Mouse (Mus musculus) frontal cortex, postnatal 36 days (tissue): ENCODE results near the gene 4930572O03Rik.
"Not testable (repeated sequence)": the region's sequence is repeated elsewhere in the genome, so short reads cannot be mapped to it uniquely, and the experiment has no call there.

Source experiments
- DNase-seq, 2 experiments: peaks; one replicate each; pipeline ENCODE4 v3.0.0; 2022; ENCODE audit warnings: low spot score in 2 of 2

Gene 4930572O03Rik

GRCm38 (mm10) chr5:15656959-15657358 lies at the start of gene 4930572O03Rik:
4930572O03Rik (minus strand) TSS chr5:15657059.
- not testable (repeated sequence) for DNase-seq

- peak; percentile 7 to 44 for DNase-seq
Measured at GRCm38 (mm10) chr5:15702891-15703290, 46.0 kb upstream of the 4930572O03Rik start.

- not testable (repeated sequence) for DNase-seq
Measured at GRCm38 (mm10) chr5:15697719-15698118, 40.9 kb upstream of the 4930572O03Rik start.

DNA sequence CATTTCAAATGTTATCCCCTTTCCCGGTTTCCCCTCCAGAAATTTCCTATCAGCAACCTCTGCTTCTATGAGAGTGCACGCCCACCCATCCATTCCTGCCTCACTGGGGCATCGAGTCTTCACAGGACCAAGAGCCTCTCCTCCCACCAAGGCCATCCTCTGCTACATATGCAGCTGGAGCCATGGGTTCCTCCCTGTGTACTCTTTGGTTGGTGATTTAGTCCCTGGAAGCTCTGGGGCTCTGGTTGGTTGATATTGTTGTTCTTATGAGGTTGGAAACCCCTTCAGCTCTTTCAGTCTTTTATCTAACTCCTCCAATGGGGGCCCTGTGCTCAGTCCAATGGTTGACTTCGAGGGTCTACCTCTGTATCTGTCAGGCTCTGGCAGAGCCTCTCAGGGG lies 35.0 kb upstream of the 4930572O03Rik start:
- DNase-seq: not testable (repeated sequence)

- DNase-seq: not testable (repeated sequence)
Measured at GRCm38 (mm10) chr5:15690822-15691221, 34.0 kb upstream of the 4930572O03Rik start.

GRCm38 (mm10) chr5:15689659-15690213 lies 32.9 kb upstream of the 4930572O03Rik start:
- DNase-seq: not testable (repeated sequence)

DNA sequence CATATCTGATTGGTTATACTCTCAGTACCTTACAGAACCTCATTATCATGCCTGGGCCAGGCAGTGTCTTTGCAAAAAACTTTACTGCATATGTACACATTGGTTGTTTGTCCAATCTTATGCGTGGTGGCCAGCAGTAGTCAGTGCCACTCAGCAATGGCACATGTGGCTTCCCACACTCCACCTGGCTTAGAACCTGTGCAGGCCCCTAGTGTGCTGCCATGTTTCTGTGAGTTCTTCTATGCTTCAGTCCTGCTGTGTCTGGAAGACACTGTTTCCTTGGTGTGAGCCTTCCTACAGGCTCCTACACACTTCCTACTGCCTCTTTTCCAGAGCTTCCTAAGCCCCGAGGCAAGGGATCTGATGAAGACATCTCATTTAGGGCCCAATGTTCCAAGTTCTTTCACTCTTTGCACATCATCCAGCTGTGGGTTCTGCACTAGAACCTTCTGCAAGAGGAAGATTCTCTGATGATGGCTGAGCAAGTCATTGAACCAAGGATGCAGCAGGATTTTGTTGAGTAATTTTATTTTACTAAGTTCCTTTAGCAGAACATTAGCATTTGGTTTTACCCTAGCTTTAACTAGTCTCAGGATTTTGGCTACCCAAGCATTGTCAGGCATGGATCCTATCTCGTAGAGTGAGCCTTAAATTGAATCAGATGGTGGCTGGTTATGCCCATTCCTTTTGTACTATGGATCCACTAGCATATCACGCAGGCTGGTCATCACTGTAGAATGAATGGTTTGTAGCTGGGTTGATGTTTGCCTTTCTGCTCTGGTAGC lies 32.2 kb upstream of the 4930572O03Rik start:
- DNase-seq: not testable (repeated sequence)

DNA sequence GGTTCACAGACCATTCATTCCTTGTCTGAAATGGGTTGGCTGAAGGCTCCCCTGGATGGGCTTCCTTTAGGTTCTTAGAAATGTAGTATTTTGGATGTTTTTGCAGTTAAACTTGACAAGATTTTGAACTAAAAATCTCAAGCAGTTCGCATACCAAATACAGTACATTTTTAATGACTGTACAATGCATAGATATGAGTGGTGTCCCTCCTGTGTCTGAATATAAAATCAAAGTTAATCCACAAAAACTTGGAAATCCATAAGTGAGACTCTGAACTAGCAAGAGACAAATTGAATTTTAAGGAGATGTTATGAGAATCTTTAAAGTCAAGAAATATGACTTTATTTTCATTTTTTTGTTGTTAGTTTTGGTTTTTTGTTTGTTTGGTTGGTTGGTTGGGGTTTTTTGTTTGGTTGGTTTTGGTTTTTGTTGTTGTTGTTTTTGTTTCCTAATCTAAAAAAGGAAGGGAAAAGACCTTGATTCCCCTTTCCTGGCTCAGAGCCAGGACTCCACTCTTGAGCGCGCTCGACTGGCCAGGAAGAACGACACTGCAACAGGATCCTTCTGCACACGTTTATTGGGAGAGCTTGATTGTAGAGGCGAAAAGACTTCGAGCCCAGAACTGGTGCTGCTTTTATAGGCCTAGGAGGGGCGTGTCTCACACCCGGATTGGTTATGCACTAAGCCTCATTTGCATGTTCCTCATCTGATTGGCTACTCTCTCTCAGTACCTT lies 24.6 kb upstream of the 4930572O03Rik start:
- DNase-seq: not testable (repeated sequence)

- DNase-seq: not testable (repeated sequence)
Measured at GRCm38 (mm10) chr5:15679980-15680949, 23.4 kb upstream of the 4930572O03Rik start.

DNA sequence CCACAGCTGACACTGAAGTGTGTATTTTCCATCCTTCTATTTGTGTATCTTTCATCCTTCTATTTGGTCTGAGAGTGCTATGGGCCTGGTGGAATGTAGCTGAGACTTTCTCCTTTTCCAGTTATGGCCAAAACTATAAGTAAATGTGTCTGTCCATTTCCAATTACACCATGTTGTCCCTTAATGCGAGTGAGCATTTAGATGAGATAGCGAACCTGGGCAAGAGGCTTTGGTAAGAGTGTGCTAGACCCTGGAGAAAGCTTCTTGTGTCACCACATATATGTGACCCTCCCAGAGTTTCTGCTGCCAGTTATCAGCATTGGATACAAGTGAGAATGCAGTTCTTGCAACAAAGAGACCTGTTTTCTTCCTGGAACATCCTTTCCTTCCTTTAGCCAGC lies 22.0 kb upstream of the 4930572O03Rik start:
- DNase-seq: not testable (repeated sequence)

DNA sequence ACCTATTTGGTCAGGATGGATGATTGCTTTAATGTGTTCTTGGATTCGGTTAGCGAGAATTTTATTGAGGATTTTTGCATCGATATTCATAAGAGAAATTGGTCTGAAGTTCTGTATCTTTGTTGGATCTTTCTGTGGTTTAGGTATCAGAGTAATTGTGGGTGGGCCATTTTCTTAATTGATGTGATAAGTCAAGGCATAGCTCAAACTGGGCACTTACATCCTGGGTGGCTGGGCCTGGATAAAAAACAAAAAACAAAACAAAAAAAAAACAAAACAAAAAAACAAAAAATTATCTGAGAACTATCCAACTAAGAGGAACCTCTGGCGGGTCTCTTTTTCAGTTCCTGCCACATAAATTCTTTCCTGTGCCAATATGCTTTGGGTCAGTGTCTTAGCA lies 20.9 kb upstream of the 4930572O03Rik start:
- DNase-seq: not testable (repeated sequence)

DNA sequence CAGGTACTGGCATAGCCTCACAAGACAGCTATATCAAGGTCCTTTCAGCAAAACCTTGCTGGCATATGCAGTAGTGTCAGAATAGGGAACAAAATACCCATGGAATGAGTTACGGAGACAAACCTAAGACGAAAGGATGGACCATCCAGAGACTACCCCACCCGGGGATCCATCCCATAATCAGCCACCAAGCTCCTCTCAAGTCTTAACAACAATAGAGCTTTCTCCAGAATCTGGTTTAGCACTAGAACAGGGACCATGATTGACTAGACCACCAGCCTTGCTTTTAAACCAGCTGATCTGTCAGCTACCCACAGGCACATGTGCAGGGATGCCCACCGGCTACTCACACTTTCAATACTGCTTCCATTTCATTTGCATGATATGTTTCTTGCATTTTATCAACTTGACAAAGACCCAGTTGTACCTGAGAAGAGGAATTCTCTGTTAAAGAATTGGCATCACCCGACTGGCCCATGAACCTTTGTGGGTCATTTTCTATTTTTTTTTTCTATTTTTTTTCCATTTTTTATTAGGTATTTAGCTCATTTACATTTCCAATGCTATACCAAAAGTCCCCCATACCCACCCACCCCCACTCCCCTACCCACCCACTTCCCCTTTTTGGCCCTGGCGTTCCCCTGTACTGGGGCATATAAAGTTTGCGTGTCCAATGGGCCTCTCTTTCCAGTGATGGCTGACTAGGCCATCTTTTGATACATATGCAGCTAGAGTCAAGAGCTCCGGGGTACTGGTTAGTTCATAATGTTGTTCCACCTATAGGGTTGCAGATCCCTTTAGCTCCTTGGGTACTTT lies 17.8 kb upstream of the 4930572O03Rik start:
- DNase-seq: not testable (repeated sequence)

DNA sequence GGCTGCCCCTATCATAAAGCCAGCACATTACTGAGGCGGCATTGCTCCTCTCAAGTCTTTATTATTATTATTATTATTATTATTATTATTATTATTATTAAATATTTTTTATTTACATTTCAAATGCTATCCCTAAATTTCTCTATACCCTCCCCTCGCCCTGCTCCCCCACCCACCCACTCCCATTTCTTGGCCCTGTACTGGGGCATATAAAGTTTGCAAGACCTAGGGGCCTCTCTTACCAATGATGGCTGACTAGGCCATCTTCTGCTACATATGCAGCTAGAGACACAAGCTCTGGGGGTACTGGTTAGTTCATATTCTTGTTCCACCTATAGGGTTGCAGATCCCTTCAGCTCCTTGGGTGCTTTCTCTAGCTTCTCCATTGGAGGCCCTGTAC lies 17.1 kb upstream of the 4930572O03Rik start:
- not testable (repeated sequence) for DNase-seq

DNA sequence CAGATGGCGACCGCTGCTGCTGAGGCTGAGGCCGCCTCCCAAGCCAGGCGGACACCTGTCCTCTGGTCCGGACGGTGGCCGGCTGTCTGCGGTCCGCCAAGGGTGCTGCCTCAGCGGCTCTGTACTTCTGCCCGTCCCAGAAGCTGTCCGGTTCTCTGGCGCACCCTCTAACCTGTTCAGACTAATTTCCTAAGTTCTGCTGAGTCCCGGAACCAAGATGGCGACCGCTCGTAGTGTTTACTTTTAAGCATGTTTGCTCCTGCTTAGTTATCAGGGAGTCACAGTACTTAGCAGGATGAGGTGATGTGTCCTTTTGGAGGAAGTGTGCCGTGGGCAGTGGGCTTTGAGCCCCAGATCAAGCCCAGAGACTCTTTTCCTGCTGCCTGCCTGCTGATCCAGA lies 13.9 kb upstream of the 4930572O03Rik start:
- DNase-seq: not testable (repeated sequence)

GRCm38 (mm10) chr5:15663847-15664246 lies 7.0 kb upstream of the 4930572O03Rik start:
- DNase-seq: not testable (repeated sequence)

DNA sequence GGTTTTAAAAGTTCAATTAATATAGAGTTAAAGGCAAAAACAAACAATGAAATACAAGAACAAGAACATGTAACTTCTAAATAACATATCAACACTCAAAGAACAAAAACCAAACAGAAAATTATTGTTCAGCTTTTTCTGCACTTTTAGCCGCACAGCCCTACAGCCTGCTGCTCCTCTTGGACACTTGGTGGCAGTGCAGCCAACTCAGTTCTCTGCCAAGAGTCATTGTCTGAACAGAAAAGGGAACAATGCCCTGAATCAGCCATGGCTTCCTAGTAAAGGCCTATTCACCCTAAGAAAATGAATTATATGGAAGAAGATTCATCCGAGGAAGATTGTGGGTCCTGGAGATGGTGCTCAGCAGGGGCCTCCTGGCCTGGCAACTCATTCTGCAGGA lies 4.5 kb downstream of the 4930572O03Rik start:
- not testable (repeated sequence) for DNase-seq

DNA sequence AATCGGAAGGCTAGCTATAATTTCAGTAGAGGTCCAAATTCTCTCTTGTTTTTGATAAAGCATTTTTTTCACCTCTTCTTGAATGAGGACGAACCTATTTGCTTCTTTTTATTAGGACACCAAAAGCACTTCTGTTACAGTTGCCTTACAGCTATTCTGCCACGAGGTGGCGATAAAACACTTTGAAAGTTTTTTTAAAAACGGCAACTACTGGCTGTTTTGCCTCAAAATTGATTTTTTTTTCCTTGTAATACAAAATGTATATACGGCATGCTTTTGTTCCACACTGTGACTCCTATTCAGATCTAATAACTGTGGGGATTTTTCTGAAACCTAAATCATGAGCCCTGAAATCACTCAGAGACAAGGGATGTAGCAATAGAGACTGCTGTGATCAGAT lies 11.2 kb downstream of the 4930572O03Rik start:
- peak in 1 of 2 experiments; percentile 23 for DNase-seq

DNA sequence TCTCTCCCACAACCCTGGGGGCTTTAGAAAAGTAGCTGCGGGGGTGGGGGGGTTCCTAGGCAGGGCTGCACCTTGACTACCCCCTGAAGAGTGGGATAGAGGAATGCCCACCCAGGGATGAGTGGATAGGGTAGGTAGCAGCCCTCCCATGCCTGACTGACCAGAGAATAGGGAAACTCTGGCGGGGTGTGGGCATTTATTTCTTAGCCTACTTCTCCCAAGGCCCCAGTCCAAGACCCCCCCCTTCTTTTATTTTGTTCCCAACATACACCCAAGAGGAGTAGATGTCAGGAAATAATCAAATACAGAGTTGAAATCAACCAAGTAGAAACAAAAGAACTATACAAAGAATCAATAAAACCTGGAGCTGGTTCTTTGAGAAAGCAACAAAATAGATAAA lies 19.2 kb downstream of the 4930572O03Rik start:
- not testable (repeated sequence) for DNase-seq

DNA sequence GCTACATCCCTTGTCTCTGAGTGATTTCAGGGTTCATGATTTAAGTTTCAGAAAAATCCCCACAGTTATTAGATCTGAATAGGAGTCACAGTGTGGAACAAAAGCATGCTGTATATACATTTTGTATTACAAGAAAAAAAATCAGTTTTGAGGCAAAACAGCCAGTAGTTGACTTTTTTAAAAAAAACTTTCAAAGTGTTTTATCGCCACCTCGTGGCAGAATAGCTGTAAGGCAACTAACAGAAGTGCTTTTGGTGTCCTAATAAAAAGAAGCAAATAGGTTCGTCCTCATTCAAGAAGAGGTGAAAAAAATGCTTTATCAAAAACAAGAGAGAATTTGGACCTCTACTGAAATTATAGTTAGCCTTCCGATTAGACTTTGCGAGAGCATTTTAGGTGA lies 26.8 kb downstream of the 4930572O03Rik start:
- peak in 1 of 2 experiments; percentile 15 for DNase-seq

GRCm38 (mm10) chr5:15628136-15628535 lies 28.7 kb downstream of the 4930572O03Rik start:
- peak in 1 of 2 experiments; percentile 13 for DNase-seq
